Mouse (Mus musculus) ES-Bruce4 (cell line): ENCODE data around the gene Col4a2.

Source experiments
- CTCF ChIP-seq: IDR thresholded peaks from one replicate; pipeline ENCODE4 v1.8.1; 2011; ENCODE audit warnings: low read depth, low read length
- EP300 ChIP-seq: IDR thresholded peaks from 2 replicates; pipeline ENCODE4 v1.6.1; 2011; ENCODE audit warnings: low read depth, low read length; ENCODE audit not compliant: insufficient read depth
- POLR2A ChIP-seq: IDR thresholded peaks from one replicate; pipeline ENCODE4 v1.8.1; 2011; ENCODE audit warnings: low read length; ENCODE audit not compliant: insufficient read depth

DNA sequence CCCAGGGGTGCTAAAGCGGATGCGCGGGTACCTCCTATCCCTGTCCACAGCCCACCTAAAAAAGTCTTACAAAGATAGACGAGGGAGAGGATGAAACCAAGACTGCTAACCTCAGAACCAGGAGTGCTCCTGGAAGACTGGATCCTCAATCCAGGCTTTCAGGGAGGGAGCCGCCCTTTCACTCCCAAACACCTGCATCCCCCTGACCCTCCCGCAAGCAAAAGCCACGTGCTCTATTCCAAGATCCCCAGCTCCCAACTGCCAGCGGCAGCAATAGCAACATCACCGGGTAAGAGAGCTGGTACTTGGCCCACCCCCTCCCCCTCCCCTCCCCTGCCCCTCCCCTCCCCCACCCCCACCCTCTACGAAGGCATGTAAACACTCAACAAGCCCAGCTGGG is 162.8 kb downstream of the Col4a2 start:
- TF ChIP-seq CTCF: no peak
- TF ChIP-seq POLR2A: no peak
- TF ChIP-seq EP300: no peak
